Mouse (Mus musculus) 416B (cell line): ENCODE data around the gene Mybbp1a.

ENCODE experiments used
- DNase-seq: peaks from one replicate; pipeline ENCODE4 v3.0.0; 2011; ENCODE audit warnings: low read depth

Gene Mybbp1a

DNA sequence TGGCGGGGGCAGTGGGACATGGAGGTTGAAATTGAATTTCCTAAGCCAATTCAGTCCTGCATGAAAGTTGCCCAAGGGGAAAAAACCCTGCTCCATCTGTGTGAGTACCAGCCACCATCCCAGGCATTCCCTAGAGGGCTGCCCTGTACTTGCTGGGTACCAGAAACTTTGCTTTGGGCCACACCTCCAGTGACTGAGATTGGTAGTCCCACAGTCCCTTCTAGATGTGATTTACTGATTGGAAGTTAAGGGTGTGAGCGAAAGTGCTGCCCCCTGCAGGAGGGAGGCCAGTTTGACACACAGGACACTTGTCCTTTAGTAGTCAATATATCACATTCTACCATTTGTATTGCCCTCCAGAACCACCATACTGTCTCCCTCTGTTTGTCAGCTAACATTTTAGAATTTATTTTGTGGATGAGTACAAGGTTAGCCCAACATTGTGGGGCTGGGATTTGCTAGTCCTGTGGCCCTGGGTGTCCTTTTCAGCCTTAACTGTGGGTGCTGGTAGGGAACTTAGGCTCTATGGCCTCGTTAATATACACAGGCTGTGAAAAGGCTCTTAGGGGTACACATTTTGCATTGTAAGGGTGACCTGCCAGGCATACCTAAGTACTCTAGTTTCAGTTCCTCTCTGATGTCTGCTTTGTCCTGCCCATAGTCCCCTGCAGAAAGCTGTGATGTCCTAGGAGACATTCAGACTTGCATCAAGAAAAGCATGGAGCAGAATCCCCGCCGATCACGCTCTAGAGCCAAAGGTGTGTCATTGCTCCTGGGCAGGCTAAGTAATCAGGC is 5.4 kb downstream of the Mybbp1a start:
- DNase-seq, result peak; percentile 81

DNA sequence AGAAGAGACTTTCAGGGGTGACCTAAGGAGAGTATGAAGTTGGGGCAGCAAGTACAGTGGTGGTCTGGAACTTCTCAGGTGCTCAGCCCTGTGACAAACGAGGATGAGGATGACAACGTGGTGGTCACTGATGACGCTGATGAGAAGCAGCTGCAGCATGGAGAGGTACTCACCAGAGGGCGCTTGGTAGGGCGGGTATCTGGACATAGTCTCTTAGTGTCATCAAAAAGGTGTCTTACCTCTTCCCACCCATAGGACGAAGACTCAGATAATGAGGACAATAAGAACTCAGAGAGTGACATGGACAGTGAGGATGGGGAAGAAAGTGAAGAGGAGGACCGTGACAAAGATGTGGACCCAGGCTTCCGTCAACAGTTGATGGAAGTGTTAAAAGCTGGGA is 6.3 kb downstream of the Mybbp1a start:
- peak; percentile 61 for DNase-seq

DNA sequence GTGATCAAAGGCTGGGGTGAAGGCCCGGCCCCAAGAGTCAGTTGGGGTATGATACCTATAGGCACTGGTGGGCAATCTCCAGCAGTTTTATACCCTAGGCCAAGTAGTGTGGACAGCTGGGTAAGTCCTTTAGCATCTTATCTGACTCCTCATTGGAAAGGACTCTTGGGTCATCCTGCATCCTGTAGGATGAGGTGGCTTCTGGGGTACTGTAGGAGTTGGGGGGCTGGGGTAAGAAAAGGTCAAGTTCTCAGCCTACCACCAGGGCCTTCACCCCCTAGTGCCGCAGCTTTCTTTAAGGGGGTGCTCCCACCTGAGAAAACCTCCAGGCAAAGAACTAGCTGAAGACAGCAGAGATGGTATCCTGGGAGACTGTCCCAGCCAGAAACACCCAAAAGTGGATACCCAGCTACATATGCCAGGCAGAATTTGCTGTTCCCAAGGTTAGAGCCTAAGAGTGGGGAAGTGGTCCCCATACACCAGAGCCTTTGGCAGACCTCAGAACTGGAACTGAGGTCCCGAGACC is 11.0 kb downstream of the Mybbp1a start:
- DNase-seq, result no peak

DNA sequence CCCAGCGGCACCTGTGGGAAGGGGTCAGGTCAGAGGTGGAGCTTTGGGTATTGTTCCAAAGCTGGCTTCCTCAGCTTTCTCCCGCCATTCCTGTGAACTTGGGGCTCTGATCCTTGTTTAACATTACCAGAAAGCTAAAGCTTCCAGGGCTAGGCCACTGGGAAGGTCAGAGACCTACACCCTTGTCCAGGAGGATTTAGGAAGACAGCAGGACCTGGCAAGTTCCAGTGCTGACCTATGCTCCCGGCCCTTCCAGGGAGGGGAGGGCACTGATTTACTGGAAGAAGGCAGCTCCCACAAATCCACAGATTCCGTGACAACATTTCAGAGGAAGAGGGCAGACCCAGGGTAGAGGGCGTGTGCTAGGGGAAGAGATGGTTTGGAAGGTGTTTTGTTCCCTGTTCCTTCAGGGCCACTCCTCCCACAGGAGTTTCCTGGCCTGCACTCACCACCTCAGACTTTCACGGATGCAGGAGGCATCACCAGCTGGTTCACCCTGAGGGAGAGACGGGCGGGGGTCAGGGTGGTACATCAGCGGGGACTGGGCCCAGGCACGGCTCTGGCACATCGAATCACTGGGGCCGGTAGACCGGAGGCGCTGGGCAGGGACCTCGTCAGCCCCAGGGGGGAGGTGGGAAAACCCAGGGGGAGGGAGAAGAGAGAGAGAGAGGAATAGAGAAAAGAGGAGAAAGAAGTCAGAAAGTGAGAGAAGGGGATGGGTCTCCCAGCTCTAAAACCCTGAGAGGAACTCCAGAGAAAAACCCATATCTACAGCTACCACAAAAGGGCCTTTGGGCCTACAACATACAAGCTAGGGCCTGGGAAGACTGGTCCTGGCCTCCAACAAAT is 12.2 kb downstream of the Mybbp1a start:
- no peak for DNase-seq

DNA sequence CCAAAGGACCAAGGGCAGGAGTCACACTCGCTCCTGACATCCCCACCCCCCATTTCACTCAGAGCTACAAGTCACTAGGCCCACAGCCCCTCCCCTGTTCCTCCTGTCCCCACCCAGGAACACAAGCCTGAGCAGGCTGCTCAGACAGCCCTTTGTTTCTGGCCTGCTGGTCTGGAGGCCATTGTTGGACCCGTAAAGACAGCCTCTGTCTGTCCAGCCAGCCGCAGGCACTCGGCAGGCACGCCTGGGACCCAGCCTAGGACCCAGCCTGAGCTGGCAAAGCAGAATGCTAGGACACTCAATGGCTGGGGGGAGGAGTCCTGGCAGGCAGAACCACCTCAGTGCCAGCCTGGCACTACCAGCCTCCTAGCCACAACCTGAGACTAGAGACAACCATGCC is 14.5 kb downstream of the Mybbp1a start:
- no peak for DNase-seq

DNA sequence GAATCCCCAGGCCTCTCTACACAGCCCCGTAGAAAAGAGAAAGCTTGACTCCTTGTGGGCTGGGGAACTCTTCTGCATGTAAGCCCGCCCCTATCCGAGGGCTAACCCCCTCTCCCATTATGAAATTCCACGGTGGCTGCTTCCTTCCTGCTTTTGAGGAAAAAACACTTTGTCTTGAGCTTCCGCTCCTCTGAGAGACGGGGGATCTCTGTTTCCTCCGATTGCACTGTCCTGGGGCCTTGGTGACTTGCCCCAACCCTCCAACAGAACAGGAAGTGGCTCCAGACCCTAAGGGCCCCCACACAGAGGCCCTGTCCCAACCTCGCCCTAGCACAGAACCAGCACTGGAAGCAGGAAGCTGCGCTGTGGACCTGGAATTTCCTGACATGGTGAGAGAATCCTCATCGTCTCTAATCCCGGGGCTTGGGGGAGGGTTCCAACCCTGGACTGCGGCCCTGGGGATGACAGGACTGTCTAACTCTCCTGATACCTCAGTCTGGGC is 16.9 kb downstream of the Mybbp1a start:
- DNase-seq, result peak; percentile 57

DNA sequence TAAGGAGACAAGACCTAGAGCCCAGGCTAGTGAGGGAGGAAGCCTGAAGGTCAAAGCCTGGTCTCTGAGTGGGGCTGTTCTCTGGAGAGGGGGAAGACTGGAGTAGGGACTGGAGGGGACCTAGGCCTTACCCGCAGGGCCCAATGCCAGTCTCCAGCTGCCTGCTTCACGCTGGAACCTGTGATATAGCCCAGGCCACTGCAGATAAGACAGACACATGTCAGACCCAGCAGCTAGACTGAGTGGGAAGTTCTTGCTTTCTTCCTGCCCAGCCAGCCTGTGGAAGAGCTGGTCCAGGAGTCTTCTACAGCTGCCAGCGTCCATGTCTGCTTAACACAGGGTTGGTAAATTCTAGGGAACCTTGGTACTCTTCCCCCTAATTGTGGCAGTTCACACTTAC is 17.3 kb downstream of the Mybbp1a start:
- no peak for DNase-seq

DNA sequence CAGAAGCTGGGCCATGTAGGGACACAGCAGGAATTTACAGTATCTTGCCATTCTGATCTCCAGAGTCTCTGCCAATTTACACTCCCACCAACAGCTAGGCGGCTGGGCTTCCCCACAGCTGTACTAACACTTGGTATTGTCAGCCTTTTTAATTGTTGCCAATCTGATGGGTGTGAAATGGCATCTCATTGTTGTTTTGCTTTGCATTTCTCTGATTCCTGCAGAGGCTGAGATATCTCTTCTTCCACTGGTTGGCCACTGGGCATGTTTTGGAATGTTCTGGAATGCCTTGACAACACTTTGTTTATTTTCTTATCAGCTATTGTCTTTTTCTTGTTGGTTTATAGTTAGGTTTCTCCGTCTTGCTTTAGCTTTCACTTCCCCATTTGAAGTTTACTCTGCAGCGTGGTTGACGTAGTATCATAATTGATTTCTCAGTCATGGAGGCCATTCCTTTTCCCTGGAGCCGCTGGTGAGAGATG is 20.4 kb downstream of the Mybbp1a start:
- no peak for DNase-seq

DNA sequence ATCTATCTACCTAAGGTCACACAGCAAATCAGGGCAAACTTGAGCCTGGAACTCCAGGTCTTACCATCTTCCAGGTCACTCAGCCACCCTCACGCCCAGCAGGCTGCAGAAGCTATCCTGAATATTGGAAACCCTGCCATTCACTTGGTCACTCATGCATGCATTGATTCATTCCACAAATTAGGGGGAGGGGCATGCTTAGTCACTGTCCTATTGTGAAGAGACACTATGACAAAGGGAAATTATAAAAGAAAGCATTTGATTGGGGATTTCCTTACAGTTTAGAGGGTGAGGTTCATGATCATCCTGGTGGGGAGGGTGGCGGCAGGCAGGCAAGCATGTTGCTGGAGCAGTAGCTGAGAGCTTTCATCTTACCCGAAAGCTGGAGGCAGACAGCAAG is 23.7 kb downstream of the Mybbp1a start:
- DNase-seq, result no peak

DNA sequence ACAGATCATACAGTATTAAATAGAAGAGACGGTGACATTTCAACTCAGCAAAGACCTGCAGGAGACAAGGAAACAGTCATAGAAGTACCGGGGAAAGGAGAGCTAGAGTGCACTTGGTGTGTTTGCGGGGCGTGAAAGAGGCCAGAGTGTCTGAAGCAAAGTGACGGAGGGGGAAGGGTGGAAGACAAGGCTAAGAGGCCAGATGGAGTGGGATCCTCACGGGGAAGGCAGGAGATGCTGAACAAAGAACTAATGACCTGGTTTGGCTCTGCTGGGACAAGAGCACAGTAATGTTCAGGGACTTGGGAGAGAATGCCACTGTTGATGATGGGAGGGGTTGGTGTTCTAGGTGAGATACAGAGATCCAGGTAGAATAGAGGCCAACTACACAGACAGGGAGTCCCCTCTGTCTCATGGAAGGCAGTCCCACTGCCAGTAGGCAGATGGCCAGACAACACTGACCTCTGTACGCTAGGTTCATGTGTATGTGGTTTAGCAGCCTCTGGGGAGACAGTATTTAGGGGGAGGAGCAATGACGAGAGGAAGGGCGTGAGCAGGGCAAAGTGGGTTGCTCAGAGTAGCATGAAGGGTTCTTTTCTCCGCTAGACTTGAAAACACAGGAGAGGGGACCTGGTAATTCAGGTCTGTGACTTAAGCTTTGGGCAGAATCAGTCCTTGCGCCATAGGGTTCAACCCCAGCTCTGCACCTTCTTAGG is 25.0 kb downstream of the Mybbp1a start:
- DNase-seq, result no peak

DNA sequence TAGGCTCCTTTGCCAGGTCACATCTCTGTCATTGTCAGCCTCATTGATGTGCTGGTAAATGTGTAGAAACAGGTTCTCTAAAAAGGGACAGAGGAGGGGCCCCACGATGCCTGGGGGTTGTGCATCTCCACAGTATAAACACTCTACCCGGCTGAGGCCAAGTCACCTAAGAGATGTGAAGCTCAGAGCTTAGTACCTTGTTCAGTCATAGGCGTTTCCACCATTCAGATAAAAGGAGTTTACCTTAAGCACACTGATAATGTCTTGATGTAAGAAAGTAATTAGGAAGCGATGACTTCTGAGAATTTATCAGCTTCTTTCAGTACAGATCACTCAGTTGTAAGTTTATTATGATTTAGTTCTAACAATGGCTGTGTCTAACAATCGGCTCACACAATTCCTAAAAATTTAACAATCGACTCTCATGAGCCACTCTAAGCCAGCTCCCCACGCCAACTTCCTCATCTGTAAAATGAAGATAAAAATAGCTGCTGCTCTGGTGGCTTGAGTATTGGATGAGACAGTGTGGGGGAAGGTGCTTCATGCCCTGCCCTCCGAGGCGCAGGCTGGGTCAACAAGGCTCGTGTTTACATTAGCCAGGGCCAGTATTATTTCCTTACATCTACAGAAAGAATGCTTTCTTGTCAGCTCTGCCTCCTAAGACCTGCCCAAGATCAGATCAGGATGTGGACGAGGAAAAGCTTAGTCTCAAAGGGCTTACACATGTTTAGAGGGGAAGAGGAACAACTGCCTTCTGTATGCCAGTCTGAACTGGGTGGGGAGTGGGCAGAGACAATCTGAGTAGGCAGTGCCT is 25.7 kb downstream of the Mybbp1a start:
- peak; percentile 81 for DNase-seq

DNA sequence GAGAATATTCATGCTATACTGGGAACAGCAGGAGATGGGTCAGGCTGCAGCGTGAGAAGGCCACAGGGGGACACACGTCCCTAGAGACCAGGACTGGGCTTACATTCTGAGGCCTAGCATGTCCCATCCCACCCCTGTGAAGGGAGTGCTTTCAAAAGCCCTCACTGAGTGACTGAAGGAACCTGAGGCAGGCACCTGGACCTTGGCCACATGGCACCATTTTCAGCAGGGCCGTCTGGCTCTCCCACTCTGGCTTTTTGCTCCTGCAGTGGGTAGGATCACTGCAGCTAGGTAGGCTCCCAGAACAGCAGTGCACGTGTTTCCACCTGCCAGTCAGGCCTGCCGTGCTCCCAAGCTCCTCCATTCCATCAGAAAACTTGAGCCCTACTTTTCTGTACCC is 27.4 kb downstream of the Mybbp1a start:
- no peak for DNase-seq

DNA sequence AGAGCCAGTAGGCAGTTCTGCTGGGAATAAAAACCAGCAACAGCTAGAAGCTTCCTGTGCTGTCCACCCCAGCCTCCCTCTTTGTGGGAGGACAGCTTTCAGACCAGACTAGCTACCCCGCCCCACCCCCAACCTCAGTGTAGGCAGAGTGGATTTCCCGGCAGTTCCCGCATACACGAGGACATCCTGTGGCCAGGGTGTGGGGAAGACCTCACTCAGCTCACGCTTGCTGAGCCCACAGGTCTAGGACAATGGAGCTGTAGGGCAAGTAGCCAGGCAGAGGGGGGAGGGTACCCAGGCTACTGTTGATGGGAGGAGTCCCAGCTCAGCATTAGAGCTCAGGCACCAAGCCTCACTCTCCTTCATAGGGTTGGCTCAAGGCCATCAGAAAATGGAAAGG is 28.1 kb downstream of the Mybbp1a start:
- DNase-seq, result peak; percentile 89

DNA sequence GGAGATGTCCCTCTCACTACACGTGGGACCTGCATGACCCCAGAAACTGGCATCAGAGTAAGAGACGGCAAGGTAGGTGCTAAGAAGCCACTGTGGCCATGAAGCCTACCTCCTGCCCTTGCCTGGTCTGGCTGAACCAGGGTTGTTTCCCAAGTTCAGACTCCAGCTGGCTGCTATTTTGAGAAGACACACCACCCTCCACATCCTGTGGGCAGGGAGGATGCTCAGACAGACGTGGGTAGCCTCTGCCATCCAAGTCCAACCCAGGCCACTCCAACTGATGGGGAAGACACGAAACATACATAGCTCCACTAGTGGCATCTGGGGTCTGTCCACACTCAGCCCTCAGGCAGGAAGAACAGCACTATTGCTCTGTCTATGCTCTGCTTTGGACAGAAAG is 28.8 kb downstream of the Mybbp1a start:
- DNase-seq, result peak; percentile 66

DNA sequence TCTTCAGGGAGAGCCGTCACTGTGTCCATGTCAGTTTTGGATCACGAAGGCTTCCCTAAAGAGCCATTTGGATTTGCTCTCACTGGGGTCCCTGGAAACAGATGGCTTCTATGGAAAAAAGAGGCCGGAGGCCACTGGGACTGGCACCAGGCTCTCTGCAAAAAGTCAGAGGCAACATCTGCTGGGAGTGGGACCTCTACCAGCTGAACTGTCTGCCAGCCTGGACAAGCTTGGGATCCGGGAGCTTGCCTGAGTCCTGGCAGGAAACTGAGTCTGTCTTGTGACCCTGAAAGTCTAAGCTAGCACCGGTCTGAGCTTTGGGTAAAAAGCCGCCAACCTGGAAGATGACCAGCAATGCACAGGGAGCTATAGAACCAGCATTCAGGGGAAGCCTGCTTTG is 30.2 kb downstream of the Mybbp1a start:
- DNase-seq, result no peak

DNA sequence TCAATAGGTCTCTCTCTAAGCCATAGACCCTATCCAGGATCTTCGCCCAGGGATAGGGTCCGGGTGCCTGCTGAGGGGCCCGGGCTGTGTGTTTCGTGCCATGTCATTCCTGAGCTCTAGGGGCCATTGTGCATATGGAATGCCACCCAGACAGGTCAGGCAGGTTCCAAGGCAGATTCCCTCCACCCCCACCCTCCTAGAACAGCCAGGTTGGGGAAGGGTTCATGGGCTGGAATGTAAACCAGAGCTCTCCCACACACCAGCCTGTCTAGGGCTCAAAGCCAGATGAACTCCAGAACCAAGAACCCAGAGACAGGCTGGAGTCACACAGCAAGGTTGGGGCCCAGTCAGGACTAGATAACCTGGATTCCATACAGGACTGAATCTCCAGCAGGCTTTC is 32.4 kb downstream of the Mybbp1a start:
- no peak for DNase-seq

DNA sequence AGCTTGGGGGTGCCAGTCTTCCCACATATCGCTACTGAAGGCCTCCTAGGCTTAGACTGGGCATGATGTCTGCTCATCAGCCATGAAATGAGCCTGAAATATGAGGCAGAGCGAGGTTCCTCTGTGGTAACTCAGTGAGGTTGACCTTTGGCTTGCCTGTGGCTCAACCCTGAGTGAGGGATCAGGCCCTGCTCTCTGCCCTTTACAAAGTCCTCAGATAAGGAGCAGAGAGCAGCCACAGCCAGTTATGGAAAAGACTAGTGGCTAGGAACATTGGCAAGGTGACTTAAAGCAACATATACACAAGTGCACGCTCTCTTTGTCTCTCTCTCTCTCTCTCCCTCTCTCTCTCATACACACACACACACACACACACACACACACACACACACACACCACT is 33.8 kb downstream of the Mybbp1a start:
- DNase-seq, result peak; percentile 70

DNA sequence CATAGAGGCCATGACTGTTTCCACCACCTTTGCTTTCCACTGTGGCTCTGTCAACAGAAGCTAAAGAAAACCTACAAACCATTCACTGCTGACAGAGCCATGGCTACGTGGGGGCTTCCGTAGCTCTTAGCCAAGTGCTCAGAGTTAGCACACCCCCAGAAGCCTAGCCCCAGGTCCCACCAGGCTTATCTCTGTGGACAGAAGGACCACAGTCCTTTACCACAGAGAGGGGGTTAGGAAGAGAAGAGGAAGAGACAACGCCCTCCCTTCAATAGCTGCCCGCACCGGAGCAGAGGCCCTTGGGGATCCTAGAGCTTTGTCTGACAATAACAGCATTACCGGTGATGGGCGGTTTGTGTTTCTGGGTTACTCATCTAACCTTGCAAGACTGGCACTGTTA is 34.3 kb downstream of the Mybbp1a start:
- DNase-seq, result peak; percentile 97

DNA sequence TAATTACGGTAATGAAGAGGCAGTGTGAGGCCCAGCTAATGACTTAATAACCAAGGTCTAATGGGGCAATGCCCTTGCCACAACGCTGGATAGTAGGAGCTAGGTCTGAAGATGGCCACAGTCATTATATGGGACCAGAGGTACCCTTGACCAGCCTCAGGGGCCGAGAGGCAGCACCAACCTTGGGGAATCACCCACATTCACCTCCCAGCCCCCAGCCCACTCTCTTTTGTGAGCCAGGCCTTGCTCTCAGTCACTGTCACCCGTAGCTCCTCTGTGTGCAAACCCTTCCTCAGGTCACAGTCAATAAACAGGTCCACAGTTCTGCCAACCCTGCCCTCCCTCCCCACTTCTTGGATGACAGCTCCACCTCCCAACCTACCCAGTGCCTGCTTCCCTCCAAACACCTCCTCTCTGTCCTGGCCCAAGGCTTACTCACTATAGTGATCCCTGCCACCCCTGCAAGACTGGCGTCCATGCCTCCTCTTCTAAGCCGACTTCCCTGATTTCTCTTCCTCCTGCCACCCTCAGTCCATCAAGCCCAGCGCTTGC is 35.0 kb downstream of the Mybbp1a start:
- peak; percentile 61 for DNase-seq

DNA sequence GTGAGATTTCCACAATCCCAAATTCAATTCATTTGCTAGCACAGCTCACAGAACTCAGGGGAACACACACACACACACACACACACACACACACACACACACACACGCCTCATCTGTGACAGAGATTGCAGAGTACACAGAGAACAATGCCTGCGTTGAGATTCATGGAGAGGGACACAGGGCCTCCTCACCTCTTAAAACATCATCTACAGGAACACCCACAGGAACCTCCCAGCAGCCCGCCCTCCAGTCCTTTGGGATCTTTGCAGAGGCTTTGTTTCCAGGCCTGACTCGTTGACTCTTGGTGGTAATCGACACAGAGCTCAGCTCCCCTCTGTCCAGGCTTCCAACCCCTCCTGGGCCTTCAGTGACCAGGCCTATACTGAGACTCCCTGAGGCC is 36.0 kb downstream of the Mybbp1a start:
- DNase-seq, result peak; percentile 29

DNA sequence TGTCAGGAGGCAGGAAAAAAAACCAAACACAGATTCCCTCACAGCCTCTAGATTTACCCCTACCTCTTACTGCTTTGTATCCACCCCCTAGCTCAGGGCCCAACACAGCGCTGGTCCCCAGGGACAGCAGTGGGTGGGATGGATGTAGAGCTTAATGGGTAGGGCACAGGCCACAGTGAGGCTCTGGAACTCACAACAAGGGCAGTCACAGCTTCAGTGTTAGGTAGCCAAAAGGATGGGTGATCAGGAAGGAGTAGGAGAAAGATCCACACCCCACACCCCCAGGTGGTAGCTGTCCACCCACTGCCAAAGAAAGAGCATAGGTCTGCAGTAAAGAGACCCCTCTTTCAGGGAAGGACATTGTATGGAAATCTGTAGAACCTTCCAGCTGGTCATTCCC is 36.5 kb downstream of the Mybbp1a start:
- DNase-seq, result no peak
